Mouse (Mus musculus): ENCODE results near the gene Epdr1.
"Not testable (repeated sequence)": the region's sequence is repeated elsewhere in the genome, so short reads cannot be mapped to it uniquely, and the experiment has no call there.

Gene Epdr1

GRCm38 (mm10) chr13:19604916-19605315 lies 14.8 kb downstream of the Epdr1 start:
- in situ Hi-C loops (cut with MboI, MseI): no loop called here

GRCm38 (mm10) chr13:19603719-19604118 lies 16.0 kb downstream of the Epdr1 start:
- in situ Hi-C loops (cut with MboI, MseI): no loop called here

DNA sequence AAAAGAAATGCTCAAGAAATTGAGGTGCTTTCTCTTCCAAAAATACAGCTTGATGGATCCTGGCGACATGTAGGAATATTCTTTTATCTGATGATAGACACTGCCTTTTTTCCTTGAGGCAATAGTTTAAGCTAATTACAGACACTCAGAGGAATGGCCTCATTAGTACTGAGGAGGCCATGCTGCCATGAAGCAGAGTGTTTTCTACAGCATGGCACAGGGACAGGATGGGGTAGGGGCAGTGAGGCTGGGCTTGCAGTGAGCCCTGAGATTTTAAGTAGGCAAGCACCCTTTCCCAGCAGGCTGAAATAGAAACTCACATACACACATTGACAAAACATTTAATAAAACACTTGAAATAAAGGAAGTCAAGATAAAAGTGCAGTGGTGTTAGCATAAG lies 17.2 kb downstream of the Epdr1 start:
- in situ Hi-C loops (cut with MboI, MseI): no loop called here

- in situ Hi-C loops (cut with MboI, MseI): no loop called here
These were observed 20.5 kb downstream of the Epdr1 start for GRCm38 (mm10) chr13:19599242-19599641.

DNA sequence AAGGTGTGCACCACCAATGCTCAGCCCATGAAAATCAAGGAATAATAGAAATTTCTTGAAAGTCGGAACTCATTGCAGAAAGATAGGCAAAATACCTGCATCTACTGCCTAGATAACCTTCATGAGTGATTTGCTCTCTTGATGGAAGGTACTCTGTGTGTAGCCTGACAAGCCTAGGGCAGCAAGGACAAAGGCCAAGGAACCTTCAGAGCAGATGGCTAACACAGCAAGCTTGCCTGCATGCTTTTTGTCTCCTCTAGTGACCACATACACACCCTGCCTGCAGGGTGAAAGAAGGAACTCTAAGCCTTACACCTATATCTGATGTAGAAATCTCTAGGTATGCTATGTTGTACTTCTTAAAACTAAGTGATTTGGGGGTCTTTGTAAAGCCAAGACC lies 24.6 kb downstream of the Epdr1 start:
- in situ Hi-C loops (cut with MboI, MseI): no loop called here

DNA sequence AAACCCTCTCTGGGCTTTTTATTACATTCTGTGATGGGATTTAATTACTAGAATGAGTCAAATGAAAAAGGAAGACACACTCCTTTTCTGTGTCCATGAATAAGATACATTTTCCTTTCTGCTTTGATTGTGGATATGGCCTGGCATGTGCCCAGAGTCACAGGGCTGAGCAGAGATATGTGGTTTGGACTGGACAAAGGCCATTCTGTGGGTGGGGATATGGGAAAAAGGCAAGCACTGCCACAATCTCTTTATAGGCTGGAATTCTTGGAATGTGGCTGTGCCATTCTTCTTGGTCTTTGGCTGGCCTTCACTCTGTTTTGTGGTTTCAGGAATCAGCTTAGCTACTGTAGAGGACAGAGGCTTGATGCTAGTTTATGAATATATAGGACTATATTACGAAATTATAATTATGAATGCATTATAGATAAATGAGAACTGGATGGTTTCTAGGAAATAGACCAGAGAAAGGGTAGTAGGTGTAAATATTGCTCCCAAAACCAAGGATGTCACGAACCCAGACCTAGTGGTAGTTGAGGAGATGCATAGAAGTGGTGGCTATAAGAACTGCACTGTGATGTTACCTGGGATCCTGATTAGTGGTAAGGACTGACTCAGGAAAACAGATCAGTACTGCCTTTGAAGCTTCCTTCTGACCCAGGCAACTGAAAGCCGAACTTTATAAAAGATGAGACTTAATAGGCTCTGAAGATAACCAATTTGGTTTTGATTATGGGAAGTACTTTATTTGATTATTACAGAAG lies 28.5 kb downstream of the Epdr1 start:
- in situ Hi-C loops (cut with MboI, MseI): no loop called here

GRCm38 (mm10) chr13:19575947-19576346 lies 43.8 kb downstream of the Epdr1 start:
- in situ Hi-C loops (cut with MboI, MseI): no loop called here

DNA sequence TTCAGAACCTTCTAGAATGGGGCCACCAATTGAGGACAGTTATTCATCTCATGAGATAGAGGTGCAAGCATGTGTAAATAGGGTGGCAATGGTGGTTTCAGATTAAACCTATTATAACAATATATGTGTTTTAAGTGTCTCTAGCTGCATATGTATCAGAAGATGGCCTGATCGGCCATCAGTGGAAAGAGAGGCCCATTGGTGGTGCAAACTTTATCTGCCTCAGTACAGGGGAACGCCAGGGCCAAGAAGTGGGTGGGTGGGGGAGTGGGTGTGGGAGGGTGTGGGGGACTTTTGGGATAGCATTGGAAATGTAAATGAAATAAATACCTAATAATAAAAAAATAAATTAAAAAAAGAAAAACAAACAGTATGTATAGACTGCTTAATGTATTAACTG lies 45.0 kb downstream of the Epdr1 start:
- in situ Hi-C loops (cut with MboI, MseI): not testable (repeated sequence)

DNA sequence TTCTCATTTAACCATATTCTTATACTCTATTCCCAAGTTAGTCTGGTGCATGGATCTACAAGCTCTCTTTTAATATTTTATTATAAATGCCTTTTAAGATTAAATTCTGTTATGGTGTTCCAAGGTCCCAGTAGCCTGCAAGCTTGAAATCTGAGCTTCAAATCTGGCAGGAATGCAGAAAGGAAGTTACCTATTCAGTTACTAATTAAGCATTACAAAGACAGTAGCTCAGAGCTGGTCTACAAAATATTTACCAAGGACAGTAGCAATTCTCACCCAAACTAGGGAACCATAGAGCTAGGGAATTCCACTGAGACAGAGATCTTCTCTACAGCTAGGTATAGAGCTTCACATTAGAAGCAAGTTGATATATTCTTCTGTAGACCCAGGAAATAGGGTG lies 49.6 kb downstream of the Epdr1 start:
- in situ Hi-C loops (cut with MboI, MseI): not testable (repeated sequence)

- in situ Hi-C loops (cut with MboI, MseI): no loop called here
These were observed 57.2 kb downstream of the Epdr1 start for GRCm38 (mm10) chr13:19562510-19562909.

GRCm38 (mm10) chr13:19555391-19555790 lies 64.3 kb downstream of the Epdr1 start:
- in situ Hi-C loops (cut with MboI, MseI): no loop called here
